Mouse (Mus musculus) limb, embryonic 14.5 days (tissue): ENCODE measurements around the gene Trp53i13. TPM values are rescaled to one million over a fixed set of nuclear protein-coding genes. Genes with fewer than 3 reads are reported as not detected.
"Not testable (repeated sequence)": the region's sequence is repeated elsewhere in the genome, so short reads cannot be mapped to it uniquely, and the experiment has no call there.

Experiments used
- ATAC-seq: fragments of 200-750 bp; cut with Nextera tagmentation; 2 replicates; pipeline ENCODE4 v1.8.0; 2017; ENCODE audit warnings: low read depth, moderate number of reproducible peaks, moderate TSS enrichment; ENCODE audit not compliant: low FRiP score
- DNase-seq: peaks from one replicate; pipeline ENCODE4 v3.0.0-alpha.2; 2015; ENCODE audit warnings: low spot score
- H3K27ac ChIP-seq: fragments of 300-500 bp; sonication (generic); replicated peaks from 2 replicates; pipeline ENCODE4 v1.5.1; 2014; ENCODE audit warnings: low read depth, mild to moderate bottlenecking, low read length, moderate library complexity, mixed read lengths
- H3K27me3 ChIP-seq: fragments of 300-500 bp; sonication (generic); 2 replicates; pipeline ENCODE4 v1.6.1; 2014; ENCODE audit warnings: low read length, mixed read lengths; ENCODE audit not compliant: control insufficient read depth, insufficient read depth
- H3K36me3 ChIP-seq: fragments of 300-500 bp; sonication (generic); 2 replicates; pipeline ENCODE4 v1.6.1; 2014; ENCODE audit warnings: mild to moderate bottlenecking, low read length, moderate library complexity, mixed read lengths; ENCODE audit not compliant: control insufficient read depth, insufficient read depth
- H3K4me1 ChIP-seq: fragments of 300-500 bp; sonication (generic); 2 replicates; pipeline ENCODE4 v1.6.1; 2014; ENCODE audit warnings: antibody characterized with exemption, low read length, mixed read lengths; ENCODE audit not compliant: control insufficient read depth, insufficient read depth
- H3K4me2 ChIP-seq: fragments of 300-500 bp; sonication (generic); replicated peaks from 2 replicates; pipeline ENCODE4 v1.6.1; 2014; ENCODE audit warnings: low read depth, mild to moderate bottlenecking, low read length, moderate library complexity; ENCODE audit not compliant: severe bottlenecking
- H3K4me3 ChIP-seq: fragments of 300-500 bp; sonication (generic); replicated peaks from 2 replicates; pipeline ENCODE4 v1.5.1; 2014; ENCODE audit warnings: low read length
- H3K9ac ChIP-seq: fragments of 300-500 bp; sonication (generic); 2 replicates; pipeline ENCODE4 v1.6.1; 2014; ENCODE audit warnings: mild to moderate bottlenecking, low read depth, low read length, moderate library complexity; ENCODE audit not compliant: severe bottlenecking
- H3K9me3 ChIP-seq: fragments of 300-500 bp; sonication (generic); 2 replicates; pipeline ENCODE4 v1.6.1; 2016; ENCODE audit warnings: low read length; ENCODE audit not compliant: control insufficient read depth
- POLR2A ChIP-seq: fragments of 200-500 bp; IDR thresholded peaks from 2 replicates; pipeline ENCODE4 v1.8.0; 2012; ENCODE audit warnings: inconsistent platforms, mild to moderate bottlenecking, moderate library complexity, borderline replicate concordance; ENCODE audit not compliant: insufficient read depth, insufficient read length; ENCODE audit errors: extremely low read depth
- WGBS: fragments of 180-500 bp; shearing (Covaris S2); extraction: QIAGEN DNeasy Blood & Tissue Kit; methylation state at CpG from one replicate; pipeline ENCODE4 v1.1.7; 2014; 5-methylcytosine and 5-hydroxymethylcytosine counted together
- polyA plus RNA-seq, 2 experiments: library from polyadenylated mRNA; depleted of rRNA in 1 of 2; stranded (reverse) in 1 of 2; unstranded in 1 of 2; fragments of >200 nt; fragmentation: Nextera tagmentation in 1 of 2; extraction: Ambion mirVana in 1 of 2; gene quantifications; 2 replicates each; pipeline versions ENCODE4 v1.2.1 to v1.2.3; 2012 to 2014

Trp53i13 gene
- polyA plus RNA-seq (2012; rRNA removed) (51.1 and 77.3 TPM in 2 replicates), polyA plus RNA-seq (2014; fragmentation: Nextera tagmentation; extraction: Ambion mirVana) (67.3 and 69.0 TPM in 2 replicates)

GRCm38 (mm10) chr11:77515637-77516552 lies at the start of gene Trp53i13:
Trp53i13 (minus strand) TSS chr11:77515980.
- WGBS: 10% methylated on average over 39 of the region's 39 CpGs

GRCm38 (mm10) chr11:77545261-77545660 lies 29.5 kb upstream of the Trp53i13 start:
- Histone ChIP-seq H3K27me3 (no peaks in the 10 kb centered on the region), H3K36me3 (peaks cover 80% of the 10 kb centered on the region)
- WGBS: 94% methylated on average over 7 of the region's 7 CpGs

More at GRCm38 (mm10) chr11:77515637-77516552, at the start of gene Trp53i13:
- Histone ChIP-seq H3K27ac (no peak within 1 kb of the TSS), H3K4me1 (peaks cover 31% of the 10 kb centered on the region), H3K9ac (peak within 1 kb of the TSS; percentile 49), H3K9me3 (no peaks in the 10 kb centered on the region), H3K36me3 (no peaks in the 10 kb centered on the region; the same call in 1 of the 2 replicates), H3K4me2 (peak within 1 kb of the TSS; percentile 96), H3K4me3 (peak within 1 kb of the TSS; percentile 58), H3K27me3 (peaks cover 27% of the 10 kb centered on the region)
- DNase-seq: no peak
- no peak for ATAC-seq
- TF ChIP-seq POLR2A: no peak

GRCm38 (mm10) chr11:77532202-77532846 lies 16.5 kb upstream of the Trp53i13 start:
- Histone ChIP-seq H3K4me1 (no peaks in the 10 kb centered on the region), H3K9ac (no peak overlapping the region), H3K27me3 (no peaks in the 10 kb centered on the region), H3K4me2 (no peak overlapping the region), H3K9me3 (no peaks in the 10 kb centered on the region), H3K27ac (no peak overlapping the region), H3K4me3 (no peak overlapping the region), H3K36me3 (peaks cover 32% of the 10 kb centered on the region)
- no peak for TF ChIP-seq POLR2A
- ATAC-seq (no peak), DNase-seq (no peak)
- WGBS: 81% methylated on average over 4 of the region's 4 CpGs

More at GRCm38 (mm10) chr11:77545261-77545660, 29.5 kb upstream of the Trp53i13 start:
- TF ChIP-seq POLR2A: no peak
- no peaks in the 10 kb centered on the region for H3K9me3 ChIP-seq
- no peaks in the 10 kb centered on the region for H3K4me1 ChIP-seq
- ATAC-seq: no peak
- DNase-seq: no peak
- H3K4me2 ChIP-seq: no peak overlapping the region
- no peak overlapping the region for H3K27ac ChIP-seq
- H3K9ac ChIP-seq: no peak overlapping the region
- H3K4me3 ChIP-seq: no peak overlapping the region

GRCm38 (mm10) chr11:77530862-77531261 lies 15.1 kb upstream of the Trp53i13 start:
- Histone ChIP-seq H3K9ac (no peak overlapping the region), H3K36me3 (peaks cover 18% of the 10 kb centered on the region), H3K9me3 (no peaks in the 10 kb centered on the region), H3K27ac (no peak overlapping the region), H3K4me2 (no peak overlapping the region), H3K4me3 (no peak overlapping the region), H3K27me3 (no peaks in the 10 kb centered on the region), H3K4me1 (no peaks in the 10 kb centered on the region)
- 95% methylated on average over 2 of the region's 2 CpGs for WGBS
- TF ChIP-seq POLR2A: no peak
- DNase-seq (no peak), ATAC-seq (no peak)

GRCm38 (mm10) chr11:77529644-77530043 lies 13.9 kb upstream of the Trp53i13 start:
- WGBS: 88% methylated on average over 3 of the region's 3 CpGs
- no peak overlapping the region for H3K4me2 ChIP-seq
- no peak for TF ChIP-seq POLR2A
- H3K9ac ChIP-seq: no peak overlapping the region
- H3K9me3 ChIP-seq: no peaks in the 10 kb centered on the region
- no peaks in the 10 kb centered on the region for H3K4me1 ChIP-seq
- H3K4me3 ChIP-seq: no peak overlapping the region
- no peak overlapping the region for H3K27ac ChIP-seq
- no peak for ATAC-seq
- H3K36me3 ChIP-seq: peaks cover 9% of the 10 kb centered on the region
- no peak for DNase-seq
- H3K27me3 ChIP-seq: no peaks in the 10 kb centered on the region

GRCm38 (mm10) chr11:77528420-77528819 lies 12.6 kb upstream of the Trp53i13 start:
- DNase-seq, H3K27me3 ChIP-seq, H3K9me3 ChIP-seq, ATAC-seq, H3K4me3 ChIP-seq, H3K36me3 ChIP-seq, H3K27ac ChIP-seq, H3K4me2 ChIP-seq, H3K4me1 ChIP-seq, H3K9ac ChIP-seq: not testable (repeated sequence)
- 85% methylated on average over 3 of the region's 3 CpGs for WGBS
